Mouse (Mus musculus): Measurements from ENCODE around the gene Hoxa13. TPM values are rescaled to one million over a fixed set of nuclear protein-coding genes. Genes with fewer than 3 reads are reported as not detected.

Gene Hoxa13
- total RNA-seq (2018; cell fraction: chromatin; rRNA removed) = 1 to 10 TPM in 1 of 26 experiments, not detected in 25; 1.1 TPM
- total RNA-seq (2018; cell fraction: cytosol; rRNA removed) = not detected
- total RNA-seq (2018; cell fraction: nucleus; rRNA removed) = not detected
- polyA plus RNA-seq (2018) = not detected in 3 replicates

DNA sequence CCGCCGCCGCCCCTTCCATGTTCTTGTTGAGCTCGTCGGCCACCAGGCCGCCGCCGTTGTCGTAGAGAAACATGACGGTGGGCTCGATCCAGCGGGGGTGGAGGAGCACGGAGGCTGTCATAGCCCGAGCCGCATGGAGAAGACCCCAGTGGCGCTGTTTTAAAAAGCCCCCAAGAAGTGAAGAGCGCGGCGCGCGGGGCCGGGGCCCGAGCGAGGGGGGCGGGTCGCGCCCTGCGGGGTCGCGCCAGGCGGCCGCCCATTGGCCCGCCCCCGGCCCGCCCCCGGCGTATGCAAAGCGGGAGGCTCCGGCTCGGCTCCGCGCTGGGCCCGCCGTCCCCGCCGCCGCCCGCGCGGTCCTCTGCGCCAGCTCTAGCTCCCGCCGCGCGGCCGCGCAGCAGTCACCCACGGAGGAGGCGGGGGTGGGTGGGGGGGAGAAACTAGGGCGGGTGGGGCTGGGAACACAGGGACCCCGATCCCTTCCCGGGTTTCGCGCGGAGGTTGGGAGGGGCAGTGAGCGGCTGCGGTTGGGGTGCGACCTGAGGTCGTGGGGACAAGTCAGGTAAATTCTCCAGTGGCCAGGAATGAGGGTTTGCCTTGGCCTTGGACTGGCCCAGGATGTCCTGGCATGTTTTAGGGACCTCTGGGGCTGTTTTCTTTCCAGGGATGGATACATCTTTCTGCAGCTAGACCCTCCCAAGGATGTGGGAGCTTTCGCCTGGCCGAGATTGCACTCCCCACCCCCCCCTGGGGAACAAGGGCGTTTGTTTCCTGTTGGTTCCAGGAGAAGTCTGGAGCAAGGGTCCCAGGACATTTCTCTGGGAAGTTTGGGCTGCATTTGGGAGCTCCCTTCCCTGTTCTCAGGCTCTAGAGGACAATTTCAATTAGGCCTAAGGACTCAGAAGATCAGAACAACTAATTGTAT lies at the start of gene Hoxa13:
Gene Hoxa13 (minus strand): TSS at position 227 of the 922 bp plus-strand sequence.
- no peaks in the 10 kb centered on the region for H3K36me3 ChIP-seq (ENCODE audit: inconsistent target)
- no peaks in the 10 kb centered on the region for H3K79me2 ChIP-seq (ENCODE audit: inconsistent target)
- H3K4me3 ChIP-seq (ENCODE audit: inconsistent target) = no peak within 1 kb of the TSS
- WGBS (ENCODE audit: missing documents) = 3% methylated on average over 23 of the region's 72 CpGs
- H3K27ac ChIP-seq = no peak within 1 kb of the TSS

DNA sequence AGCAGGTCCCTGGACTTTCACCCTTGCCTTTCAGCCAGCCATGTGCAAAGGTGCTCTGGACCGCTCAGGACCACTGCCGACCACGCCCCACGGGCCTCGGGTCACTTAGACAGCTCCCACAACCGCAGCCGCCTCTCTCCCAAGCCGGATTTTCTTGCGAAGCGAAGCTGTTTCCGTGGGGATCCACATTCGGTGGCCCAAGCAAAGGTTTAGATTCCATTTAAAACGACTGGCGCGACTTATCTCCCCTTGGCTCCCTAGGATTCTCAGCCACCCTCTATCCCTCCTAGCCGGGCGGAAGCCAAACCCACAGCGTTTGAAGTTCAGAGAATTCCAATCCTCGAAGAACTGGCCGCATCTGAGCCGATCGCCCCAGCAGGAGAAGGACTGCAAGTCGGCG lies 49.7 kb upstream of the Hoxa13 start:
- no peak overlapping the region for H3K4me3 ChIP-seq (ENCODE audit: inconsistent target)
- H3K27ac ChIP-seq = no peak overlapping the region
- WGBS (ENCODE audit: missing documents) = 9% methylated on average over 24 of the region's 24 CpGs

DNA sequence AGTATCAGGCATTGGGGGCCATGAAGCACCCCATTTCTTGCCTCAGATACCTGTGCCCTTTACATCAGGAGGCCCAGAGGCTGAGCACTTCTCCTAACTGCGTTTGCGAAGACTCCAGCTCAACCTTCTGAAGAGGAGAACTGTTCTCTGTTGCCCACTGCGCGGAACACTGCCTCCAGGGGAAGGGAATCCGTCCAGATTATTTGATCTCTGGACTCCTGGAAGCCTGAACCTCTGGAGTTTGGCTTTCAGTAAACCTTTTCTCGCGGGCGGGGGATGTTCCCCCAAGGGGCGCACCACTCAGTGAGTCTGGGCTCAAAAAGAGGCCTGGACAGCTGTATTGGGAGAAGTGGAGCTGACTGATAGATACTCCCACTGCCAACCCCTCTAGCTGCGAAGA lies 49.1 kb upstream of the Hoxa13 start:
- Histone ChIP-seq H3K4me3 (ENCODE audit: inconsistent target) (no peak overlapping the region), H3K79me2 (ENCODE audit: inconsistent target) (no peaks in the 10 kb centered on the region), H3K27ac (no peak overlapping the region), H3K36me3 (ENCODE audit: inconsistent target) (no peaks in the 10 kb centered on the region)
- WGBS (ENCODE audit: missing documents) = 69% methylated on average over 10 of the region's 10 CpGs

More for the DNA sequence above, 49.7 kb upstream of the Hoxa13 start:
- Histone ChIP-seq H3K79me2 (ENCODE audit: inconsistent target) (no peaks in the 10 kb centered on the region), H3K36me3 (ENCODE audit: inconsistent target) (no peaks in the 10 kb centered on the region)

DNA sequence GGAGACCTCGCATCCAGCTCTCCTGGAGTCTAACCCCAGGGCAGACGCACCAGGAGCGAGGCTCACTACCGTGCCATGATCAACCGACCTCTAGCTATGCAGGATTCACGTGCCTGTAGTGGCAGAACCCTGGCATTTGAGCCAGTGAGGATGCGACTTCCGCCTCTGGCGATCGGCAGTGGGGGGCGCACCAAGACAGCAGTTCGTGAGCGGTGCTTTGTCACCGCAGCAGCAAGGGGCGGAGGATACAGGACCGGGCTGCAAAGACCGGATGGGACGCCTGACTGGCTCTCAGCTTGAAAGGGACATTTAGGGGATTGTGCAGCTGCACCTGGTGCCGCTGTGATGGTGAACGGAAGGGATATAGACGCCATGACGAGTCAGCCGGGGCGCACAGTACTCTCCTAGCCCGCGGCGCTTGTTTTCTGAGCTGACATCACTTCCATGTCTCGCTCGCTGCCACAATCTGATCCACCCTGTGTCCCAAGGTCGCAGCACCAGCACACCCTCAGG lies 45.3 kb upstream of the Hoxa13 start:
- H3K79me2 ChIP-seq (ENCODE audit: inconsistent target) = no peaks in the 10 kb centered on the region
- H3K27ac ChIP-seq = no peak overlapping the region
- H3K4me3 ChIP-seq (ENCODE audit: inconsistent target) = peak overlapping the region; percentile 27
- no peaks in the 10 kb centered on the region for H3K36me3 ChIP-seq (ENCODE audit: inconsistent target)
- WGBS (ENCODE audit: missing documents) = 1% methylated on average over 30 of the region's 30 CpGs

DNA sequence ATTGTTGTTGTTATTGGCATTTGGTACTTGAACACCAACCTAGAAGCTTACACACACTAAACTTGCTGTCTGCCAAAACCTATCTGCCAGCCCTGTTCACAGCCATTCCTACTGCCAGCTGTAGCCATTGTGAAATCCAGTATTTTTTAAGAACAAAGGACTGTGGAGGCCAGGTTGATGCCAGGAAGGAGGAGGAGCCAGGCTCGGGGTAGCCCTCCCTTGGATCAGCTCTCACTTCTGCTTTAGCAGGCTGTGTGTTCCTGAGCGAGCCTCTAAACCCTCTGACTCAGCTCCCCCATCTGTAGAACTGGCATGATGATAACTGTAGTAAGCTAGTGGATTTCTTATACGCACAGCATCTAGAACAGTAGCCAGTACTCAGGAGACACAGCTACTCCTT lies 42.7 kb upstream of the Hoxa13 start:
- Histone ChIP-seq H3K4me3 (ENCODE audit: inconsistent target) (no peak overlapping the region), H3K36me3 (ENCODE audit: inconsistent target) (no peaks in the 10 kb centered on the region), H3K27ac (no peak overlapping the region), H3K79me2 (ENCODE audit: inconsistent target) (no peaks in the 10 kb centered on the region)
- WGBS (ENCODE audit: missing documents) = 10% methylated on average over 3 of the region's 3 CpGs

DNA sequence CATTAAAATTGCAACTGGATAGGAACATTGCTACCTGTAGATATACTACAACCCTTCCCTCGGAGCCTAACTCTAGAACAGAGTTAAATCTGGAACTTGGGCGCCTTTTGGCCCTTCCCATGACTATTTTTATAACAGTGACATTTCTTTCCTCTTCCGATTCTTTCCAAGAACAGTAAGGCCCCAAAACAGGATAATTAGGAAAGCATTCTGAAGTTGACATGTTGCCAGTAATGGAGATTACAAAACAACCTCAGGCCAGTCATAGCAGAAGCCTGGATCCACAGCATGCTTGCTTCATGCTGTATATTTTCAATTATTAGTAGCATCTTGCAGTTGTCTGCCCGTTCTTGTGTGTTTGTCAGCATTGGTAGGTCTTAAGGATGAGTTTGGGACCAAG lies 40.1 kb upstream of the Hoxa13 start:
- 89% methylated on average over 4 of the region's 4 CpGs for WGBS (ENCODE audit: missing documents)
- H3K36me3 ChIP-seq (ENCODE audit: inconsistent target) = no peaks in the 10 kb centered on the region
- H3K79me2 ChIP-seq (ENCODE audit: inconsistent target) = no peaks in the 10 kb centered on the region
- no peak overlapping the region for H3K27ac ChIP-seq
- no peak overlapping the region for H3K4me3 ChIP-seq (ENCODE audit: inconsistent target)

DNA sequence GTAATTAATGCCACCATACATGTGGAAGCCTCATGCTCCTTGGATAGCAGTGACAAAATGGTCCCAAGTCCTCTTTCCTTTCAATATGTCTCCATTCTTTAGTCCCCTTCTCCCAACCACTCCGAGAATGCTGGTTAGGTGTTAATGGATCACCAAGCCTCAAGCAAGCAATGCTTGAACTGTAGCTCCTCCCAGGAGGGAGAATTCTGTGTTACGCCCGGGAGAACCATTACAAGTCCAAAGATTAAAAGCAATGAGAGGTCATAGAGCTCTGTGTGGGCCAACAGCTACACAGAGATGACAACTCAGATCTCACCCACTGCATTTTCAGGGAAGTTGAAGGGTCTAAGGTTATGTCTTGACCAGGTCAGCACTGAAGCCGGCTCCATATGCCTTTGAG lies 37.8 kb upstream of the Hoxa13 start:
- Histone ChIP-seq H3K27ac (no peak overlapping the region), H3K36me3 (ENCODE audit: inconsistent target) (no peaks in the 10 kb centered on the region), H3K4me3 (ENCODE audit: inconsistent target) (no peak overlapping the region), H3K79me2 (ENCODE audit: inconsistent target) (no peaks in the 10 kb centered on the region)
- WGBS (ENCODE audit: missing documents) = 93% methylated on average over 4 of the region's 4 CpGs

DNA sequence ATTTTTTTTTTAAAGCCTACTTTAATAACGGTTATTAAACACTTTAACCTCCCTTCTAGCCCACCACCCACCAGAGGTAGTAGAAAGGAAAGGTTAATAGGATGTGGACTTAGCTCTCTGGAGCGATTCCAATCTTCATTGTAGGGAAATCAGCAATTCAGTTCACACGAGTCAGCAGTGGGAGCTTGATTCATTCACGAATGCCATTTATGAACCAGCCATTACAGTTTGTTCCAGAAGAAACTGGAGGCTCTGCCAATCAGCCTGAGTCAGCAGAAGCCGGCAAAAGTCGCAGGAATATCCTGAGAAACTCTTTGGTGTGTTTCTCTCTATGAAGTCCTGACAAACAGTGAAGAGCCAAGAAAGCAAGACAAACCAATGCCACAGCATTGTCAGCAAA lies 33.9 kb upstream of the Hoxa13 start:
- H3K27ac ChIP-seq = no peak overlapping the region
- H3K79me2 ChIP-seq (ENCODE audit: inconsistent target) = no peaks in the 10 kb centered on the region
- H3K36me3 ChIP-seq (ENCODE audit: inconsistent target) = no peaks in the 10 kb centered on the region
- WGBS (ENCODE audit: missing documents) = 84% methylated on average over 6 of the region's 6 CpGs
- no peak overlapping the region for H3K4me3 ChIP-seq (ENCODE audit: inconsistent target)

DNA sequence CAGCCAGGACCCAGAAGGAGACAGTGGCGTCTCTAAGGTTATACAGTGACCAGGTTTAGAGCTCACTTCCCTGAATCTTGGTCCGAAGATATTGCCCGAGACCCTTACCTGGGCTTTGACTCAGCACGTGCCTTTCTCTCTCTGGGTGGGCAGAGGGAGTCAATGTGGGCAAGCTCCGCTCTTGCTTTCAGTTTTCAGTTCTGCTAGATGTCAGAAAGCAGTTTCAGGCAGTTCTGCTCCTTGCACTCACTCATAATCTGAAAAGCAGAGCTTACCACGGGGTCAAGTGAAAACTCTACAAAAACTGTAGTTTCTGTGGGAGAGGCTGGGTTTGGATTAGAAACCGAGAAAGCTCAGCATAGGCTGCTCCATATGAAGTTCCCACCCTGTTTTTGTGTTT lies 31.6 kb upstream of the Hoxa13 start:
- Histone ChIP-seq H3K79me2 (ENCODE audit: inconsistent target) (no peaks in the 10 kb centered on the region), H3K27ac (no peak overlapping the region), H3K4me3 (ENCODE audit: inconsistent target) (no peak overlapping the region), H3K36me3 (ENCODE audit: inconsistent target) (no peaks in the 10 kb centered on the region)
- 67% methylated on average over 7 of the region's 7 CpGs for WGBS (ENCODE audit: missing documents)

DNA sequence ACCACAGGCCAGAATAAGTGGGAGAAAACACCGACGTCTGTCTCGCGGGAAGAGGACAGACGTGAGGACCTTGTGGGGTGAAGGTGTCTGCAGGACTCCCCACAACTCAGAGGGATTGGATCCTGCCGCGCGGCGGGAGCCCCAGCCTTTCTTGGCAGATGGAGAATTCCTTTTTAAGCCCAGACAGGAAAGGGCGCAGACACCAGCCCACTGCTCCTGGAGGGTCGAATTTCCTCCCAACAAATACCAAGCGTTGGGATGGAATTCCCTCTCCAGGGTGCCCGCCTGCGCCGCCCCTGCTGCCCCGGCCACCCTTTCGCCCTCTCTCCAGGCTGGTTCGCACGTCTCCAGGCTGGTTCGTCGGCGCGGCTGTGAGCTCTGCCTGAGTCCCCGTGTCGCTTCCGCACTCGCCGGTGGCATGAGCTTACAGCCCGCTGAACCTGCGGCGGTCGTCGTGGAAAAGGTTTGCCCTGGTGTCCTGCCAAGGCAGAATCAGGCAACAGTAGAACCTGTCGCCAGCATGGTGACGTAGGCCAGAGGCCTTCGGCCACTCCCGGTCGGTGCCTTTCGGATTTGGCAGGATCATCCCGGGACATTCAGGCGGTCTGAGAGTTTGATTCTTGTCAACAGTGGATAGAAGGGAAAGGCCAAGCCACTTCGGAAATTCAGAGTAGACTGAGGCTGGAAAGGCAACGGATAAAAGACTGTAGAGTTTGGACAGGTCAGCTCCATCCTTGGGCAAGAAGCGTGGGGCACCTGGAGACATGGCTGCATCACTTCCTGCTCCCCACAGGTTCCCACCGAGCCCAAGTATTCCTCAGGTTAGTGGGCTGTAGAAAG lies 30.6 kb upstream of the Hoxa13 start:
- no peaks in the 10 kb centered on the region for H3K79me2 ChIP-seq (ENCODE audit: inconsistent target)
- no peak overlapping the region for H3K4me3 ChIP-seq (ENCODE audit: inconsistent target)
- no peaks in the 10 kb centered on the region for H3K36me3 ChIP-seq (ENCODE audit: inconsistent target)
- no peak overlapping the region for H3K27ac ChIP-seq
- WGBS (ENCODE audit: missing documents) = 12% methylated on average over 45 of the region's 45 CpGs

DNA sequence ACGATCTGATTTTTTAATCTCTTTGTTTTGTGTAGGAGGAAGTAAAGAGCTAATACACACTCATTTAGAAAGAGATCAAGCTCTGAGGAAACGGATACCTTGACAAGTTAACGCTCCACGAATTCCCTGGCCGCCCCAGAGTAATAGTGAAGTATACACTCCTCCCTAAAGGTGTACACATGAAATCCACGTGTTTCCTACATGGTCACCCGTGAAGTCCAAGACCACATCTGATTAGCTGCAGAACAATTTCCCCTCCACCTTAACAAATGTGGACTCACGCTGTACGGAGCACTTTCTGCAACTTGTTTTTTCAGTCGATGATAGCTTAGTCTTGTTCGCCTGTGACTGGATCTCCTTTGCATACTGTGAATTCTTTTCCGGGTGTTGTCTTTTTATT lies 29.5 kb upstream of the Hoxa13 start:
- H3K4me3 ChIP-seq (ENCODE audit: inconsistent target) = no peak overlapping the region
- no peaks in the 10 kb centered on the region for H3K79me2 ChIP-seq (ENCODE audit: inconsistent target)
- 6% methylated on average over 12 of the region's 12 CpGs for WGBS (ENCODE audit: missing documents)
- H3K27ac ChIP-seq = no peak overlapping the region
- H3K36me3 ChIP-seq (ENCODE audit: inconsistent target) = no peaks in the 10 kb centered on the region

DNA sequence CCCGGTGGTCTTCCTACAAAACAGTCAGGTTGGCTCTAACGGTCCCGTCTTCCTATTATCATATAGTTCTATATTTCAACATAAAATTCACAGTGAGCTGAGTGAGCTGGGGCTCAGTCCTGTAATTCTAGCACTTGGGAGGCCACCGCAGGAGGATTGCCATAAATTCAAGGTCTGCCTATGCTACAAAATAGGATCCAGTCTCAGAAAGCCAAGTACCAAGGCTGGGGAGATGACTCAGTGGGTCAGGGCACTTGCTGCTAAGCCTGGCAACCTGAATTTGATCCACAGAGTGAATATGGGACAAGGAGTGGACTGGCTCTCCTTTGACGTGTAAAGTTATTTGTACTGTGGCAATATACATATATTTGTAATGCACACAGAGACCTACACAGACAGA lies 23.2 kb upstream of the Hoxa13 start:
- Histone ChIP-seq H3K79me2 (ENCODE audit: inconsistent target) (no peaks in the 10 kb centered on the region), H3K4me3 (ENCODE audit: inconsistent target) (no peak overlapping the region), H3K36me3 (ENCODE audit: inconsistent target) (no peaks in the 10 kb centered on the region), H3K27ac (no peak overlapping the region)
- 96% methylated on average over 5 of the region's 5 CpGs for WGBS (ENCODE audit: missing documents)

DNA sequence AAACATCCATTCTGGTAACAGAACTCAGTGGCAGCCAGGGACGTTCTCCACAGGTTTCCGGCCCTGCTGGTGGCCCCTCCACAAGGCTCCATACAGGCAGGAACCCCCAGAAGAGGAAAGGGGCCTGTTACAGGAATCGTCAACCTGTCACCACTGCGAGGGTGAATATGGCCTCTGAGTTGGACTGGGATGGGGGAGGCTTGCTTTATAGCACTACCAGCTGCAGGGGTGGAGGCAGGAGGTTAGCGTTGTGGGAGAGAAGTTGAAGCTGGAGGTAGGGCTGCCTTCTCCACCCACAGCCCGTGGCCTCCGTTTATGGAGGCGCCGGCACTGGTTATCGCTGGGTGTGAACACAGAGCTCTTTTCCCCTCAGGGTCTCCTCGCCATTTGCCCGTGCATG lies 20.4 kb upstream of the Hoxa13 start:
- no peak overlapping the region for H3K27ac ChIP-seq
- H3K79me2 ChIP-seq (ENCODE audit: inconsistent target) = no peaks in the 10 kb centered on the region
- no peak overlapping the region for H3K4me3 ChIP-seq (ENCODE audit: inconsistent target)
- no peaks in the 10 kb centered on the region for H3K36me3 ChIP-seq (ENCODE audit: inconsistent target)
- 19% methylated on average over 12 of the region's 12 CpGs for WGBS (ENCODE audit: missing documents)

DNA sequence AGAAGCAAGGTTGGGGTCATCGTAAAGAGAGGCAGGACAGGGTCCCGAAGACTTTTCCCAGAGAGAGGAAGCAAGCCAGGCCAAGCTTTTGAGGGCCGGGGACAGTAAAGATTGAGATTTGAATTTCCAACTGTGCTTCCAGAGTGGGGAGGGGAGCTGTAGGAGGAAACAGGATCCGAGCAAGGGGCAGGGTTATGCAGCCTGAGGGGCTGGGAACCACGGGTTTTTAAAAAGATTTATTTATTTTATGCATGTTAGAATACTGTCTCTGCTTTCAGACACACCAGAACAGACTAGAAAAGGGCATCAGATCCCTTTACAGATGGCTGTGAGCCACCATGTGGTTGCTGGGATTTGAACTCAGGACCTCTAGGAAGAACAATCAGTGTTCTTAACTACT lies 16.2 kb upstream of the Hoxa13 start:
- H3K27ac ChIP-seq = no peak overlapping the region
- H3K4me3 ChIP-seq (ENCODE audit: inconsistent target) = no peak overlapping the region
- no peaks in the 10 kb centered on the region for H3K79me2 ChIP-seq (ENCODE audit: inconsistent target)
- WGBS (ENCODE audit: missing documents) = 39% methylated on average over 5 of the region's 5 CpGs
- no peaks in the 10 kb centered on the region for H3K36me3 ChIP-seq (ENCODE audit: inconsistent target)

DNA sequence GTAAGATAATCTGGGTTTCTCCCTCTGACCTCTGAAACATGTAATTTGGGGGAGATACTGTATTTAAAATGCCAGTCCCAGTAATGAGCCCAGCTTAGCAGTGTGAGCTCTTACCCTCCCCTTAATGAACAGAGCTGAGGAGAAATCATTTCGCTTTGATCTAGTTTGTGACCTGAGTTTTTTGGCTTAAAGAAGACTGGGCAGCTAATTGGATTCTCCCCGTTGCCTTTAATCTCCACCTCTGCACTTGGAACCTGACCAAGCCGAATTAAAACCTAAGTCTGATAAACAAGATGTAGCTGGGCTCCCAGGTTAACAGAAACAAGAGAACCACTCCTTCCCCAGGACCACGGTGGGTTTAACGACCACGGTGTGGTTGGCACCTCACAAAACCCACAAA lies 15.7 kb upstream of the Hoxa13 start:
- no peak overlapping the region for H3K4me3 ChIP-seq (ENCODE audit: inconsistent target)
- 26% methylated on average over 6 of the region's 6 CpGs for WGBS (ENCODE audit: missing documents)
- no peaks in the 10 kb centered on the region for H3K36me3 ChIP-seq (ENCODE audit: inconsistent target)
- H3K79me2 ChIP-seq (ENCODE audit: inconsistent target) = no peaks in the 10 kb centered on the region
- H3K27ac ChIP-seq = no peak overlapping the region
